Mouse (Mus musculus): ENCODE results near the gene Prdm11. TPM values are rescaled to one million over a fixed set of nuclear protein-coding genes. Genes with fewer than 3 reads are reported as not detected.

Prdm11 gene
- total and polyA plus RNA-seq, 3 experiments = 0.05 to 1.8 (median 0.06) TPM

DNA sequence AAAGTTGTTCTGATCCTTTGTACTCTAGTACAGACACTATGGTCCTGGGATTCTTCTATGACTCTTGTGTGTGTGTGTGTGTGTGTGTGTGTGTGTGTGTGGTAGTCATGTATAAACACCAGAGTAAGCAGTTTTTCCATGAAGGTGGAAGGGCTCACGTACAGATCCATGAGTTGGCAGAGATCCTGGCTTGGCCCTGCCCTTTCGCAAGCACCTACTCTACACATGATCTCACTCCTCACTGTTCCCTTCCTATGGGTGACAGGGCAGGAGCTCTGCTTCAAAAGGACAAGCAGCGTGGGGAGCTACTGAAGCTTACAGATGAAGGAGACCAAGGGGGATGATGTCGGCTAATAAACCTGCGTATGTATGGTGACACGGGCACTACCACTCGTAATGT, 18.3 kb downstream of the Prdm11 start:
- Histone ChIP-seq H3K27me3 (replicated peaks) (peaks cover 90% of the 10 kb centered on the region), H3K4me1 (ENCODE audit: control insufficient read depth in 1 of 2, insufficient read depth in 2 of 2) (no peaks in the 10 kb centered on the region), H3K27ac (ENCODE audit: insufficient read depth, low read depth) (no peak overlapping the region), H3K36me3 (replicated peaks in 1 of 2; ENCODE audit: control insufficient read depth in 1 of 2, insufficient read depth in 1 of 2, low read length in 1 of 2) (no peaks in the 10 kb centered on the region), H3K4me3 (replicated peaks in 1 of 3; ENCODE audit: low read depth in 2 of 3, low read length in 2 of 3, poor library complexity in 1 of 3) (no peak overlapping the region), H3K9ac (ENCODE audit: insufficient read depth, low read depth) (no peak overlapping the region), H3K4me2 (ENCODE audit: insufficient read depth, low read depth, poor library complexity, severe bottlenecking) (no peak overlapping the region), H3K9me3 (replicated peaks; ENCODE audit: low read length) (no peaks in the 10 kb centered on the region), H3K79me2 (replicated peaks; ENCODE audit: control insufficient read depth, extremely low read depth, insufficient read depth, poor library complexity, severe bottlenecking) (no peaks in the 10 kb centered on the region)
- in situ Hi-C loops (cut with MboI; ENCODE audit: low pct_ligation_motif_present, low pct_unique_long_range_greater_than_20kb, low sequenced_read_pairs) (no loop called here), dilution Hi-C loops (cut with MboI; ENCODE audit: extremely low pct_ligation_motif_present, extremely low pct_unique_long_range_greater_than_20kb, low sequenced_read_pairs) (no loop called here)
- no peak for DNase-seq (ENCODE audit: extremely low read depth)
- TF ChIP-seq GABPA (IDR thresholded peaks at IDR 0.05; ENCODE audit: insufficient replicate concordance, low read depth, low read length) (no peak), ZKSCAN1 (IDR thresholded peaks at IDR 0.05; ENCODE audit: borderline replicate concordance, low read depth, low read length) (no peak), USF2 (conservative IDR thresholded peaks at IDR 0.05; ENCODE audit: low read depth, low read length) (no peak), POLR2A (IDR thresholded peaks at IDR 0.05; ENCODE audit: low read depth, low read length) (no peak)

DNA sequence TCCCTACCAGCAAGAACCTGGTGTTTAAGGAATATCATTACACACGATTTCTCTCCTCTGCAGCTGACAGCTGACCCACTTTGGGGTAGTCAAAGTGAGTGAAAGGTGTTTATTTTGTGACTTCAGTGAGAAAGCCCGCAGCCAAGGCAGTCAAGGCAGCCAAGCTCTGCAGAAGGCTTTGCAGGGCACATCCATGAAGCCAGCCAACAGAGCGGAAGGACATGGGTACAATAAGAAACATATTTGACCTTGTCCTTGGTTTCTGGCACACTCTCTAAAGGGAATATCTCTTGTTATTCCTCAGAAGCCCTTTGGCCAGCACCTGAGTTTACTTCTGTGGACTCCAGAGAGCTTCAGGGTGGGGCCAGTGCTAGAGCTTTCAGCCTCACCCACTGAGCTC, 21.5 kb downstream of the Prdm11 start:
- in situ Hi-C loops (cut with MboI; ENCODE audit: low pct_ligation_motif_present, low pct_unique_long_range_greater_than_20kb, low sequenced_read_pairs) (no loop called here), dilution Hi-C loops (cut with MboI; ENCODE audit: extremely low pct_ligation_motif_present, extremely low pct_unique_long_range_greater_than_20kb, low sequenced_read_pairs) (no loop called here)
- no peaks in the 10 kb centered on the region for H3K9me3 ChIP-seq (replicated peaks; ENCODE audit: low read length)
- no peak overlapping the region for H3K4me3 ChIP-seq (replicated peaks in 1 of 3; ENCODE audit: low read depth in 2 of 3, low read length in 2 of 3, poor library complexity in 1 of 3)
- no peak overlapping the region for H3K4me2 ChIP-seq (ENCODE audit: insufficient read depth, low read depth, poor library complexity, severe bottlenecking)
- H3K36me3 ChIP-seq (replicated peaks in 1 of 2; ENCODE audit: control insufficient read depth in 1 of 2, insufficient read depth in 1 of 2, low read length in 1 of 2) = no peaks in the 10 kb centered on the region
- H3K9ac ChIP-seq (ENCODE audit: insufficient read depth, low read depth) = no peak overlapping the region
- H3K4me1 ChIP-seq (ENCODE audit: control insufficient read depth in 1 of 2, insufficient read depth in 2 of 2) = no peaks in the 10 kb centered on the region
- no peak overlapping the region for H3K27ac ChIP-seq (ENCODE audit: insufficient read depth, low read depth)
- H3K79me2 ChIP-seq (replicated peaks; ENCODE audit: control insufficient read depth, extremely low read depth, insufficient read depth, poor library complexity, severe bottlenecking) = no peaks in the 10 kb centered on the region
- H3K27me3 ChIP-seq (replicated peaks) = peaks cover 91% of the 10 kb centered on the region
- DNase-seq (ENCODE audit: extremely low read depth) = no peak
- TF ChIP-seq IRF4 (IDR thresholded peaks at IDR 0.05; ENCODE audit: low read depth, low read length) (no peak), E2F4 (IDR thresholded peaks at IDR 0.05; ENCODE audit: insufficient replicate concordance, low read depth, low read length) (no peak), MAZ (IDR thresholded peaks at IDR 0.05; ENCODE audit: low read depth, low read length) (no peak), MYC (IDR thresholded peaks at IDR 0.05; ENCODE audit: low read depth, low read length) (no peak), ELF1 (IDR thresholded peaks at IDR 0.05; ENCODE audit: low read depth, low read length) (no peak), POLR2AphosphoS2 (IDR thresholded peaks at IDR 0.05; ENCODE audit: low read depth, low read length) (no peak), RAD21 (IDR thresholded peaks at IDR 0.05; ENCODE audit: low read depth, low read length) (no peak), NRF1 (IDR thresholded peaks at IDR 0.05; ENCODE audit: low read depth, low read length) (no peak), USF2 (conservative IDR thresholded peaks at IDR 0.05; ENCODE audit: low read depth, low read length) (no peak), TBP (conservative IDR thresholded peaks at IDR 0.05; ENCODE audit: low read depth, low read length) (no peak), ZC3H11A (IDR thresholded peaks at IDR 0.05; ENCODE audit: low read depth, low read length) (no peak), MXI1 (IDR thresholded peaks at IDR 0.05; ENCODE audit: low read depth, low read length) (no peak), ETS1 (conservative IDR thresholded peaks at IDR 0.05; ENCODE audit: low read depth, low read length) (no peak), PAX5 (IDR thresholded peaks at IDR 0.05; ENCODE audit: low read length) (no peak), MAFK (IDR thresholded peaks at IDR 0.05; ENCODE audit: insufficient replicate concordance, low read length) (no peak), TCF12 (IDR thresholded peaks at IDR 0.05; ENCODE audit: low read depth, low read length) (no peak), MAX (IDR thresholded peaks at IDR 0.05; ENCODE audit: low read length) (no peak), ZKSCAN1 (IDR thresholded peaks at IDR 0.05; ENCODE audit: borderline replicate concordance, low read depth, low read length) (no peak), MEF2A (IDR thresholded peaks at IDR 0.05; ENCODE audit: borderline replicate concordance, low read depth, low read length) (no peak), ZNF384 (IDR thresholded peaks at IDR 0.05; ENCODE audit: low read depth, low read length) (no peak)

Data from CH12.LX (cell line).